Mouse (Mus musculus): ENCODE results near the gene Eef1e1. TPM values are rescaled to one million over a fixed set of nuclear protein-coding genes. Genes with fewer than 3 reads are reported as not detected.
"Not testable (repeated sequence)": the region's sequence is repeated elsewhere in the genome, so short reads cannot be mapped to it uniquely, and the experiment has no call there.

The Eef1e1 gene
- polyA plus RNA-seq, 1 experiment from 2014 or later: 53.4 TPM

GRCm38 (mm10) chr13:38625492-38626228 is 33.2 kb downstream of the Eef1e1 start:
- peak; percentile 35; the same call in 1 of the 2 replicates for ATAC-seq (ENCODE audit: insufficient read depth)
- no peak overlapping the region; the same call in 1 of the 2 replicates for H3K27ac ChIP-seq (ENCODE audit: low read depth)
- peak; percentile 79 for DNase-seq
- no peaks in the 10 kb centered on the region for H3K9me3 ChIP-seq (ENCODE audit: low read depth, low read length)
- no peak overlapping the region for H3K4me3 ChIP-seq (ENCODE audit: low read depth, low read length)
- H3K4me2 ChIP-seq: no peak overlapping the region
- H3K4me1 ChIP-seq (ENCODE audit: insufficient read depth): no peaks in the 10 kb centered on the region
- H3K9ac ChIP-seq: no peak overlapping the region
- H3K36me3 ChIP-seq (ENCODE audit: insufficient read depth): peaks cover 10% of the 10 kb centered on the region; the same call in 1 of the 2 replicates
- WGBS: 33% methylated on average over 5 of the region's 5 CpGs
- TF ChIP-seq CTCF (IDR thresholded peaks at IDR 0.05; ENCODE audit: low read depth): peak; percentile 39
- no peaks in the 10 kb centered on the region for H3K27me3 ChIP-seq (ENCODE audit: insufficient read depth, low read length)

- H3K27me3 ChIP-seq (ENCODE audit: insufficient read depth, low read length): no peaks in the 10 kb centered on the region
- no peak for DNase-seq
- ATAC-seq (ENCODE audit: insufficient read depth): no peak
- H3K9me3 ChIP-seq (ENCODE audit: low read depth, low read length): no peaks in the 10 kb centered on the region
- no peak overlapping the region for H3K27ac ChIP-seq (ENCODE audit: low read depth)
- H3K4me1 ChIP-seq (ENCODE audit: insufficient read depth): no peaks in the 10 kb centered on the region
- no peak overlapping the region for H3K4me2 ChIP-seq
- WGBS: 68% methylated on average over 8 of the region's 8 CpGs
- no peak overlapping the region for H3K4me3 ChIP-seq (ENCODE audit: low read depth, low read length)
- H3K36me3 ChIP-seq (ENCODE audit: insufficient read depth): peaks cover 10% of the 10 kb centered on the region; the same call in 1 of the 2 replicates
- TF ChIP-seq CTCF (IDR thresholded peaks at IDR 0.05; ENCODE audit: low read depth): no peak
- H3K9ac ChIP-seq: no peak overlapping the region
Measured at GRCm38 (mm10) chr13:38624292-38624902, 34.5 kb downstream of the Eef1e1 start.

- Histone ChIP-seq H3K27me3 (ENCODE audit: insufficient read depth, low read length) (no peaks in the 10 kb centered on the region), H3K4me1 (ENCODE audit: insufficient read depth) (no peaks in the 10 kb centered on the region), H3K36me3 (ENCODE audit: insufficient read depth) (peaks cover 4% of the 10 kb centered on the region; the same call in 1 of the 2 replicates), H3K4me3 (ENCODE audit: low read depth, low read length) (no peak overlapping the region), H3K4me2 (no peak overlapping the region), H3K27ac (ENCODE audit: low read depth) (no peak overlapping the region), H3K9me3 (ENCODE audit: low read depth, low read length) (no peaks in the 10 kb centered on the region), H3K9ac (no peak overlapping the region)
- no peak for DNase-seq
- ATAC-seq (ENCODE audit: insufficient read depth): no peak
- TF ChIP-seq CTCF (IDR thresholded peaks at IDR 0.05; ENCODE audit: low read depth): no peak
- WGBS: 86% methylated on average over 5 of the region's 5 CpGs
Measured at GRCm38 (mm10) chr13:38623296-38623695, 35.6 kb downstream of the Eef1e1 start.

- DNase-seq: not testable (repeated sequence)
- 56% methylated on average over 4 of the region's 4 CpGs for WGBS
- ATAC-seq (ENCODE audit: insufficient read depth): 0 out of 2 replicates have a peak, but pooled peaks have one; percentile 14
Measured at GRCm38 (mm10) chr13:38618001-38618630, 40.7 kb downstream of the Eef1e1 start.

GRCm38 (mm10) chr13:38616887-38617286 is 42.0 kb downstream of the Eef1e1 start:
- Histone ChIP-seq H3K9me3 (ENCODE audit: low read depth, low read length) (no peaks in the 10 kb centered on the region), H3K27me3 (ENCODE audit: insufficient read depth, low read length) (no peaks in the 10 kb centered on the region), H3K4me2 (no peak overlapping the region), H3K36me3 (ENCODE audit: insufficient read depth) (peaks cover 9% of the 10 kb centered on the region), H3K27ac (ENCODE audit: low read depth) (no peak overlapping the region), H3K9ac (no peak overlapping the region), H3K4me1 (ENCODE audit: insufficient read depth) (no peaks in the 10 kb centered on the region), H3K4me3 (ENCODE audit: low read depth, low read length) (no peak overlapping the region)
- ATAC-seq (ENCODE audit: insufficient read depth) (no peak), DNase-seq (peak; percentile 60)
- WGBS: 56% methylated on average over 4 of the region's 4 CpGs
- no peak for TF ChIP-seq CTCF (IDR thresholded peaks at IDR 0.05; ENCODE audit: low read depth)

More at GRCm38 (mm10) chr13:38618001-38618630, 40.7 kb downstream of the Eef1e1 start:
- not testable (repeated sequence) for H3K4me3 ChIP-seq (ENCODE audit: low read depth, low read length); H3K4me1 ChIP-seq (ENCODE audit: insufficient read depth); H3K27ac ChIP-seq (ENCODE audit: low read depth); H3K9ac ChIP-seq; H3K27me3 ChIP-seq (ENCODE audit: insufficient read depth, low read length); H3K4me2 ChIP-seq; H3K9me3 ChIP-seq (ENCODE audit: low read depth, low read length); H3K36me3 ChIP-seq (ENCODE audit: insufficient read depth)

GRCm38 (mm10) chr13:38615656-38616055 is 43.2 kb downstream of the Eef1e1 start:
- DNase-seq (no peak), ATAC-seq (ENCODE audit: insufficient read depth) (no peak)
- no peaks in the 10 kb centered on the region for H3K4me1 ChIP-seq (ENCODE audit: insufficient read depth)
- no peaks in the 10 kb centered on the region for H3K27me3 ChIP-seq (ENCODE audit: insufficient read depth, low read length)
- no peak for TF ChIP-seq CTCF (IDR thresholded peaks at IDR 0.05; ENCODE audit: low read depth)
- H3K4me2 ChIP-seq: no peak overlapping the region
- 65% methylated on average over 5 of the region's 5 CpGs for WGBS
- H3K27ac ChIP-seq (ENCODE audit: low read depth): no peak overlapping the region
- no peak overlapping the region for H3K9ac ChIP-seq
- peaks cover 9% of the 10 kb centered on the region for H3K36me3 ChIP-seq (ENCODE audit: insufficient read depth)
- H3K9me3 ChIP-seq (ENCODE audit: low read depth, low read length): no peaks in the 10 kb centered on the region
- no peak overlapping the region for H3K4me3 ChIP-seq (ENCODE audit: low read depth, low read length)

GRCm38 (mm10) chr13:38614298-38614697 is 44.6 kb downstream of the Eef1e1 start:
- 0 out of 2 replicates have a peak overlapping the region, but pooled peaks have one; percentile 24 for H3K27ac ChIP-seq (ENCODE audit: low read depth)
- TF ChIP-seq CTCF (IDR thresholded peaks at IDR 0.05; ENCODE audit: low read depth): no peak
- H3K9me3 ChIP-seq (ENCODE audit: low read depth, low read length): no peaks in the 10 kb centered on the region
- DNase-seq: no peak
- H3K4me1 ChIP-seq (ENCODE audit: insufficient read depth): no peaks in the 10 kb centered on the region
- ATAC-seq (ENCODE audit: insufficient read depth): no peak
- H3K36me3 ChIP-seq (ENCODE audit: insufficient read depth): peaks cover 9% of the 10 kb centered on the region
- no peaks in the 10 kb centered on the region for H3K27me3 ChIP-seq (ENCODE audit: insufficient read depth, low read length)
- H3K4me3 ChIP-seq (ENCODE audit: low read depth, low read length): no peak overlapping the region
- no peak overlapping the region for H3K9ac ChIP-seq
- H3K4me2 ChIP-seq: no peak overlapping the region
- 34% methylated on average over 5 of the region's 5 CpGs for WGBS
